Mouse (Mus musculus): ENCODE results near the gene Tns3.
A peak's percentile ranks its signal among the peaks of the same experiment; 100 is the strongest.

Tns3 gene

GRCm38 (mm10) chr11:8482721-8483120 lies 181.6 kb downstream of the Tns3 start:
- peak; percentile 61 for DNase-seq (ENCODE audit: extremely low read depth, low read depth, low spot score)

- no peak for DNase-seq (ENCODE audit: extremely low read depth, low read depth, low spot score)
Observed at GRCm38 (mm10) chr11:8481962-8482361, 182.4 kb downstream of the Tns3 start.

DNA sequence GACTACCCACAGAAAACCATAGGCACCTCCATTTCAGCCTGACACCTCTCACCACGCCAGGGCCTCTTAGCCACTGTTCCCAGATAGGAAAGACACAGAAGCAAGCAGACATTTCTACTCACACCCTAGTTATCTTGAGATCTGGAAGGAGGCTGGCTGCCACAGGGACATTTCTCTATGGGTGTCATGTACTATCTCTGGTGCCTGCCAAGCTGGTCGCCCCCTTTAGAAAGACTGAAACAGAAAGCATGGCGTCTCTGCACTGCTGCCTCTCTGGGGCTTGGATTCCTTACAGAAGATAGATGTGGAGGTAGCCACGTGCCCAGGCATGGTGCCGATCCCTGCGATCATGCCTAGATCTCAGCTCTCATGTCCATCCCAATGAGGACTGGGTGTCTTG lies 182.8 kb downstream of the Tns3 start:
- no peak for DNase-seq (ENCODE audit: extremely low read depth, low read depth, low spot score)

DNA sequence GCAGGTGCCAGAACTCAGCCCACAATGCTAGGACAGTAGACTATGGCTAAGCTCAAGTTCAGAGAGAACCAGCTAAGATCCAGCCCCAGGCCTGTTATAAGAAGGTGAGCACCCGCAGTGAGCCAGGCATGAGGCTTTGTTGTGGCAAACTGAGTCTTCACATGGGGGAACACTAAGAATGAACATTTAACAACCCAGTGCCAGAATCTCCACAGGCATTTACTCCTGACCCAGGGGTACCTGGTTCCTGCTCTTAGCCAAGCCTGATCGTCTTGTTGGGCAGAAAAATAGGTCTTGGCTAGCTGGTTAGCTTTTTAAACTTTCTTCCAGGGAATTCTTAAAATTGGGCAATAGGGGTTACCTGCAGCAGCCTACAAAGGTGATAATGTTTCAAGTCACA lies 184.5 kb downstream of the Tns3 start:
- DNase-seq (ENCODE audit: extremely low read depth, low read depth, low spot score) = peak; percentile 97

DNA sequence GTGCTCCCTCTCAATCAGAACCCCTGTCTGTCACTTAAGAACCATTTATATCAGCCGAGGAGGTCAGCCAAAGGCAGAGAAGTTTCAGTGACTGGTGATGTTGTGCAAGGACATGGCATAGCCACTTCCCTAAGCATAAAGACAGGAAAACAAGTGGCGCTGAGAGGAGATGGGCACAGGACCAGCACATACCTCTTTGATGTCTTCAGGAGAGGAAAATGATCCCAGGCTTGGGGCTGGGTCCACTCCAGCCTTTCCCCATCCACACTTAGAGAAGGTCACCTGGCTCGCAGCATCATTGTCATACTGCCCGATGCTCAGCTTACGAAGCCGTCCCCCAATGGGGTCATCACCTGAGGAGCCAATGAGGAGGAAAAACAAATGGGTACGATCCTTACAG lies 185.0 kb downstream of the Tns3 start:
- DNase-seq (ENCODE audit: extremely low read depth, low read depth, low spot score) = no peak

GRCm38 (mm10) chr11:8473616-8474015 lies 190.7 kb downstream of the Tns3 start:
- DNase-seq (ENCODE audit: extremely low read depth, low read depth, low spot score) = no peak

- DNase-seq (ENCODE audit: extremely low read depth, low read depth, low spot score) = no peak
Observed at GRCm38 (mm10) chr11:8472439-8472838, 191.9 kb downstream of the Tns3 start.

DNA sequence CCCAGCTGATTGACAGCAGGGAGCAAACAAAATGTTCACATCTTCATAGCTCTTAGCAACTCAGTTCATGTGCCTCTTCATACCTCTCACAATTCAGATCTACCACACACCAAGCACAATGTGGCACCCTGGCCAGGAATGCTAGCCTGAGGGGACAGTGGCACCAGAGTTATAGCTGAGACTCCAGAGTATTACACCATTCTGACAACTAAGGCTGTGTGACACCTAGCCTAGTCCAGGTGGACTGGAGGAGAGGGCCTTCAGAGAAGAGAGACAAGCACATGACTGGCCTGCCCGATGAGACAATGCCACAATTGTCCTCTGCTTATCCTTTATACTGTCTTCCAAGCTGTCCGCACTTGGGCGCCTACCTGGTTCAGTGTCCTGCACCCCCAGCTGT lies 192.8 kb downstream of the Tns3 start:
- peak; percentile 83 for DNase-seq (ENCODE audit: extremely low read depth, low read depth, low spot score)

- DNase-seq (ENCODE audit: extremely low read depth, low read depth, low spot score) = no peak
Observed at GRCm38 (mm10) chr11:8469537-8469936, 194.8 kb downstream of the Tns3 start.

DNA sequence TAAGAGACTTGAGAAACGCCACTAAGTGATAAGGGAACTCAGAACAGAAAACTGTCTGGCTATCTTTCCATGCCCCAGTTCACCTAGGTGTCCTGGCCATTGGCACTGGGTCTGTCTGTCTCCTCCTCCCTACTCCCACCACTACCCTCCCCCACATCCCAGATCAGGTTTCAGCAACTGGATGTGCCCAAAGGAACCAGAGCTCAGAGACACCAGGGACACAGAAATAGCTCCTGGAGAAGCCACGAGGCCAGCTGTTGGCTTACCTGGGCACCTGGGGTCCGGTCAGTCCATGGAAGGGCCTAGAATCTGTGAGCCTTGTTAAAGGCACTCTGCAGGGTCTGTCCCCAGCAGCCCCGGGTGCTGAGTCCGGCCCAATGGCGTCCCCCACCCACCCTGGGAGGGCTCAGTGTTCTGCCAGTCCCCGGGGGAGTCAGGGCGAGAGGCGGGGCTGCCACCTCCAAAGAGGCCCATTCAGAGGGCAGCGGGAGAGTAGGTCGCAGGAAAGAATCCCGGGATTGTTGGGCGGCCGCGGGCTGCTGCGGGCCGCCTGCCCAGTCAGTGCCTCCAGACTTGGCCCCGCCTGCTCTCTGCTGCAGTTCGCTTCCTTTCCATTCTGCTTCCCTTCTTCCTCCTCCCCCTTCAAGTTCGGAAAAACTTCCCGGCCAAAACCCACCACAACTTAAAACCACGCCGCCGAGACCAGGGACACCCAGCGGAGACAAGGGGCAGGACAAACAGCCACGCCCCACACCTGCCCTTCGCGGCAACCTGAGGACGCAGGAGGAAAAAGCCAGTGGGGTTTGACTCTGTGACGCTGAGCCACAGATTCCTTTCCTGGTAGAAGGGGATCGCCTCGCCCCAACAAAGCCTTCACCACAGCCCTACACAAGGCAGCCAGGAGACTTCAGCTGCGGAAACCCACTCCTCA lies 195.9 kb downstream of the Tns3 start:
- no peak for DNase-seq (ENCODE audit: extremely low read depth, low read depth, low spot score)

- DNase-seq (ENCODE audit: extremely low read depth, low read depth, low spot score) = no peak
Observed at GRCm38 (mm10) chr11:8467403-8468160, 196.8 kb downstream of the Tns3 start.

- no peak for DNase-seq (ENCODE audit: extremely low read depth, low read depth, low spot score)
Observed at GRCm38 (mm10) chr11:8463866-8464265, 200.5 kb downstream of the Tns3 start.

DNA sequence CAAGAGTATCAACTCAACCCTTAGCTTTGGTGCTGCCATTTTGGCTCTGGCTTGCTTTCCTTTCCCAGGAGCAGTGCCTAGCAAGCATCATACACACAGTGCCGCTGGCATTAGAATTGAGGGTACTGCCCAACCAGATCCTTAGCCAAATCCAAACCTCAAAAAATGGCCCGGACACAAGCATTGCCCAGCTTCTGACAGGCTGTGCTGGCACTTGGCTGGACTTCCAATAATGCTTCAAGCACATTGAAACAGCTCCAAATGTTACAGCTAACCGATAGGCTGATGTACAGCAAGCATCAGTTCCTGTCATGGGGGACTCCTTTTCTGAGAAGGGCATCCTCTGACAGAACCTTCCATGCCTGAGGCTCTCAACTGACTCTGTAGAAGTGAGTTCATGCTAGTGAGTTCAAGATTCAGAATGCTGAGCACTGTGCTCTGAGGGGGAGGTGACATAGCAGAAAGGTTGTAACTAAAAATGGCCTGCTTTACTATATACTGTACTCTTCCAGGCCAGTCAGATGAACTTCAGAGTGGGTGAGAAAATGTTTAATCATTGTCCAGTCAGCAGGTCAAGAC lies 201.4 kb downstream of the Tns3 start:
- no peak for DNase-seq (ENCODE audit: extremely low read depth, low read depth, low spot score)

DNA sequence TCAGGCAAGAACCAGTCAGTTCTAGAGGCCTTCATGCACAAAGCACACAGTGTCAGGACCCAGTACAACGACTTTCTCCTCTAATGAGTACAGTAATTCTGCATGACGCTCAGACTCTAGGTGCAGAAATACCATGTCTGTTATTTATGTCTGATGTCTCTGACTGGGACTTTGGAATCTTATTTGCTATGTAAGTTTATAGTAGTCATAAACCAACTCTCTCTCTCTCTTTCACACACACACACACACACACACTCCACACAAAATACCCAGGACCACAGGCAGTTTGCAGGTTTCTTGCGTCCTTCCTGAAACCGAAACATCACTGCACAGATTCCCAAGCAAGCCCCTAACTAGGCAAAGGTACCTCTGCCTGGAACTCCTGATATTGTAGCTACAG lies 203.5 kb downstream of the Tns3 start:
- DNase-seq (ENCODE audit: extremely low read depth, low read depth, low spot score) = no peak

- DNase-seq (ENCODE audit: extremely low read depth, low read depth, low spot score) = no peak
Observed at GRCm38 (mm10) chr11:8457951-8458350, 206.4 kb downstream of the Tns3 start.

GRCm38 (mm10) chr11:8456586-8457285 lies 207.6 kb downstream of the Tns3 start:
- DNase-seq (ENCODE audit: extremely low read depth, low read depth, low spot score) = no peak

- DNase-seq (ENCODE audit: extremely low read depth, low read depth, low spot score) = no peak
Observed at GRCm38 (mm10) chr11:8455650-8456049, 208.7 kb downstream of the Tns3 start.

DNA sequence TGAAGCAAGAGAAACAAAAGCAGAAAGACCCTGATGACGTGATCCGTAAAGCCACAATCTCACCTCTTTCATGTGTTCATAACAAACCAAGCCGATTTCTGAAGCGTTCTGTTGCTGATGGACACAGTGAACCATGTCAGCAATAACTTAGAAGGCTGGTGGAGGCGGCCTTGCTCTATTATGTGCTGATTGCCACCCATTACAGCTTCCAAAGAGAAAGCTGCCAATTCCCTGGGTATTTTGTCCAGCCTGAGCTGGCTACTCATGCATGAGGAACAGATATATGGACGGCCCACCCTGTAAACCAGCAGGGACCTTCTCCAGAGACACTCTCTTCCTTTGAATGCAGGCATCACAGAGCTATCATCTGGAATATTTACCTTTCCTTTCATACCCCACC lies 211.1 kb downstream of the Tns3 start:
- DNase-seq (ENCODE audit: extremely low read depth, low read depth, low spot score) = no peak

DNA sequence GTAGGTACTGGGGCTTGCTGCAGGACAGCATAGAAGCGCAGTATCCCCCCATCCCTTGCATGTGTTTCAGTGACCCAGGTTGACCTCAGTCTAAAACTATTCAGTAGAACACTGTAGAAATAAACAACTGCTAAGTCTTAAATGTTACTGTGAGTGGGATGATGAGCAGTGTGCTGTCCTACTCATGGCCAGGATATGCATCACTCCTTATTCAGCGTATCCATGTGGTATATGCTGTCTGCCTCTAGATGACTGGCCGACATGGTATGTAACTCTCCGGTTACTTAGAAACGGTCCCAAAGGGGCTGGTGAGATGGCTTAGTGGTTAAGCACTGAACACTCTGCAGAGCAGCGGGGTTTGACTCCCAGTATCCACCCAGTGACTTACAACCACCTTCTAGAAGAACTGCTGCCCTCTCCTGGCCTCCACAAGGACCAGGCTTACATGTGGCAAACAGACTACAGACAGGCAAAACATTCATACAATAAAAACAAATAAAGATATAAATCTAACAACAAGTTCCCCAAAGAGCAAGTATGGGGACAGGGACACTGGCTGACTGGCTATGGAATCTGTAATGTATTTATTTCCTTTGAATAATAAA lies 212.6 kb downstream of the Tns3 start:
- DNase-seq (ENCODE audit: extremely low read depth, low read depth, low spot score) = no peak

- no peak for DNase-seq (ENCODE audit: extremely low read depth, low read depth, low spot score)
Observed at GRCm38 (mm10) chr11:8450540-8450939, 213.8 kb downstream of the Tns3 start.

GRCm38 (mm10) chr11:8445915-8446356 lies 218.4 kb downstream of the Tns3 start:
- no peak for DNase-seq (ENCODE audit: extremely low read depth, low read depth, low spot score)

All from fat pad, adult 2 months (tissue).